Mouse (Mus musculus) layer of hippocampus, adult 8-10 months (tissue): Measurements from ENCODE around the gene Clca3a2. TPM values are rescaled to one million over a fixed set of nuclear protein-coding genes. Genes with fewer than 3 reads are reported as not detected.
"Not testable (repeated sequence)": the region's sequence is repeated elsewhere in the genome, so short reads cannot be mapped to it uniquely, and the experiment has no call there.

ENCODE experiments used
- DNase-seq, 2 experiments: peaks; one replicate each; pipeline ENCODE4 v3.0.0; 2022; ENCODE audit warnings: low spot score in 2 of 2
- total RNA-seq, 4 experiments: library from RNA; stranded (reverse); gene quantifications; 2 replicates each; pipeline ENCODE4 v1.2.4; 2022

The Clca3a2 gene
- total RNA-seq, result under 1 TPM in 1 of 4 experiments, not detected in 3; 0.75 TPM

- not testable (repeated sequence) for DNase-seq
These were observed at the start of gene Clca3a2 for GRCm38 (mm10) chr3:144819219-144819618. Clca3a2 (minus strand) TSS chr3:144819494.

DNA sequence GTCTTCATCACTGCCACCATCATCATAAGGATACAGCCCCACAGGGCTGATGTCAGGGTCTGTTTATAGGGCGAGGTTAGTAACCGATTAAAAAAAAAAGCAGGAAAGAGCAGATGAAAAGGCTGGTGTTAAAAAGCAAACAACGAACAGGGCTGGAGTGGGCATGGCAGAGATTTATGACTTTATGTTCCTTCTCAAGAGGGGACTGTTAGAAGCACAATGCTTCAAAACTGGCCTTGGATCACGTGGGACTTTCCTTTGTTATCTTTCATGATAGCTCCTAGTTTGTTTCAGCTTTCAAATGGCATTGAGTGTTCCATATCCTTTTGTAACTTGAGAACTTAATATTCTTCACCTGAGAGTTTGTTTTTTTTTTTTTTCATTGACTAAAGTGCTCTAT lies 30.3 kb upstream of the Clca3a2 start:
- DNase-seq, result no peak

DNA sequence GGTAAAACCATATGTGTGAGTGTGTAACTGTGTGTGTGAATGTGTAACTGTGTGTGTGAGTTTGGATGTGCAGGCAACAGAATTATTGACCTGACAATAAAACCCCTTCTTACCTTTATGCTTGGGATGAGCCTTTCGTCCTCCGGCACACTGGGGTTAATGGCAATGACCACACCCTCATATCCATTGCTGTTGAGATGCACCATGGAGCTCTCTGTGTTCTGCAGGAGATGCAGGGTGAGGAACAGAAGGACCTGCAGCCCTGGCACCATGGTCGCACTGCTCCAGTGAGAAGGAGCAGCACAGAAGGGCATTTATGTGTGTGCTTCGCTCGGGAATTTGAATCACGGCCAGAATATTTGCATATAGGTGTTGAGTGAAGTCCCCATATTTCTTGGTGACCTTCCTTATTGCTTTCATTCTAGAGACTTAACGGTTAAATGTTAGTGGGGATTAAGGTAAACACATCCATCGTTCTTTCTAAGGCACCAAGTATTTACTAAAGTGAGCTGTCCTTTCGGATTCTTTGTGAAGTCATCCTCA lies 29.8 kb upstream of the Clca3a2 start, which contains the start of gene Clca3b:
TSS of gene Clca3b (minus strand) at position 344 of the 543 bp plus-strand sequence.
- not testable (repeated sequence) for DNase-seq

GRCm38 (mm10) chr3:144827257-144827656 lies 8.0 kb upstream of the Clca3a2 start:
- DNase-seq, result no peak

DNA sequence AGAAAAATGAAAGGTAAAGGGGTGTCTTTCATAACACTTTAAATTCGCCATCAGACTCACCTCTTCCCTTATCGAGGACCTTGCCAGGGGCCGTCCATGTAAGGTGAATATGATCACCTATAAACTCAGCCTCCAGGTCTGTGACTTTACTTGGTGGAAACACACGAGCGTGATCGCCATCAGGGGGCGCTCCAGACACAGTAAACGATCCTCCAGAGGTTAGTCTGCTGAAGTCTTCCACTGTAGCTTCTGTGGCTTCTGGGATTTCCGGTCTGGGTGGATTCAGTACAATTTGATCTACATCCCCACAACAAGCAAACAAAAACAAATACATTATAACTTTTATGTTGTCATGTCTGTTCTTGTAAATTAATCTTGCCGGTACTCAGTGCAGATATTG lies 5.9 kb upstream of the Clca3a2 start:
- DNase-seq, result peak; percentile 60 to 87

GRCm38 (mm10) chr3:144823331-144823730 lies 4.0 kb upstream of the Clca3a2 start:
- no peak for DNase-seq

- no peak for DNase-seq
These were observed 1.3 kb upstream of the Clca3a2 start for GRCm38 (mm10) chr3:144820632-144821031.

DNA sequence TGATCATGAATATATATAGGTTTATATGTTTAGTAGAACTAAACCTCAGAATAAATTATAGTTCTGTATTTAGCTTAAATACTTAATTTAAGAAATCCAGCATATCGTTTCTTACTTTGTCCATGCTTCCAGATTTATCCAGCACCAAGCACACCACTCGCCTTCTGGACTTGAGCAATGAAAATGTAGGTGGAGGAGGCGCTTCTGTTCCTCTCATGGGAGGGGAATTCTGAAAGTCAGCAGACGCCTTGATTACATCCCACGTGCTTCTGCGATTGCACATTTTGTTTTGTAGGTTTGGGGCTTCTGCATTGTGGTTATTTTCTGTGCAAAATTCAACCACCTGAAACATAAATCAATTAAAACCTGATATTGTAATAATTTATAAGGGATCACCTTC lies 6.0 kb downstream of the Clca3a2 start:
- DNase-seq, result not testable (repeated sequence)

GRCm38 (mm10) chr3:144811821-144812220 lies 7.5 kb downstream of the Clca3a2 start:
- DNase-seq, result no peak

GRCm38 (mm10) chr3:144808153-144808925 lies 11.0 kb downstream of the Clca3a2 start:
- not testable (repeated sequence) for DNase-seq

- not testable (repeated sequence) for DNase-seq
These were observed 12.7 kb downstream of the Clca3a2 start for GRCm38 (mm10) chr3:144806626-144807025.

DNA sequence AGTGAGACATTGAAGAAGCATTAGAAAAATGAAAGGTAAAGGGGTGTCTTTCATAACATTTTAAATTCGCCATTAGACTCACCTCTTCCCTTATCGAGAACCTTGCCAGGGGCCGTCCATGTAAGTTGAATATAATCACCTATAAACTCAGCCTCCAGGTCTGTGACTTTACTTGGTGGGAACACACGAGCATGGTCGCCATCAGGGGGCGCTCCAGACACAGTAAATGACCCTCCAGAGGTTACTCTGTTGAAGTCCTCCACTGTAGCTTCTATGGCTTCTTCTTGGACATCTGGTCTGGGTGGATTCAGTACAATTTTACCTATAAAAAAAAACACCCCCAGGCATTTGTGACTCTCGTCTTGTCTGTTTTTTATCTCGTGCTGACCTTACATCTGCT lies 17.4 kb downstream of the Clca3a2 start:
- no peak for DNase-seq

GRCm38 (mm10) chr3:144785181-144786148 lies 33.8 kb downstream of the Clca3a2 start:
- DNase-seq, result no peak

DNA sequence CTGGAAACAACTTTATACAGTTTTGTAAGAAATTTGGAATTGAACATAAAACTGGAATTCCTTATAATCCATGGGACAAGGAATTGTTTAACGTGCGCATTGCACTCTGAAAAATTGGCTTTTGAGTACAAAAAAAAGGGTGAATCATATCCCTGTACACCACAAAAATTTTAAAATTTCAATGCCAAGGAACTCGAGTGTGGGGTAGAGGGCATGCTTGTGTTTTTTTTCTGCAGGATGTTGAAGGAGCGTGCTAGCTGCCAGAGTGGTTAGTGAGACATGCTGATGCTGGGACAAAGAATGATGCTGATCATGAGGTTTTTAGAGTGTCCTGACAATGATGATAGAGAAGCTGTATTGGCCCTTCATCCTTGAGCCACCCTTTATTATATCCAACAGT lies 54.1 kb downstream of the Clca3a2 start:
- DNase-seq, result no peak

DNA sequence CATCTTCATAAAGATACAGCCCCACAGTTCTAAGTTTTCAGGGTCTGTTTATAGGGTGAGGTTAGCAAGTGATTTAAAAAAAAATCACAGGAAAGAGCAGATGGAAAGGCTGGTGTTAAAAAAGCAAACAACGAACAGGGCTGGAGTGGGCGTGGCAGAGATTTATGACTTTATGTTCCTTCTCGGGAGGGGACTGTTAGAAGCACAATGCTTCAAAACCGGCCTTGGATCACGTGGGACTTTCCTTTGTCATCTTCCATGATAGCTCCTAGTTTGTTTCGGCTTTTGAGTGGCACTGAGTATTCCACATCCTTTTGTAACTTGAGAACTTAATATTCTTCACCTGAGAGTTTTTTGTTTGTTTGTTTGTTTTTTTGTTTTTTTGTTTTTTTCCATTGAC lies 57.8 kb downstream of the Clca3a2 start:
- no peak for DNase-seq

DNA sequence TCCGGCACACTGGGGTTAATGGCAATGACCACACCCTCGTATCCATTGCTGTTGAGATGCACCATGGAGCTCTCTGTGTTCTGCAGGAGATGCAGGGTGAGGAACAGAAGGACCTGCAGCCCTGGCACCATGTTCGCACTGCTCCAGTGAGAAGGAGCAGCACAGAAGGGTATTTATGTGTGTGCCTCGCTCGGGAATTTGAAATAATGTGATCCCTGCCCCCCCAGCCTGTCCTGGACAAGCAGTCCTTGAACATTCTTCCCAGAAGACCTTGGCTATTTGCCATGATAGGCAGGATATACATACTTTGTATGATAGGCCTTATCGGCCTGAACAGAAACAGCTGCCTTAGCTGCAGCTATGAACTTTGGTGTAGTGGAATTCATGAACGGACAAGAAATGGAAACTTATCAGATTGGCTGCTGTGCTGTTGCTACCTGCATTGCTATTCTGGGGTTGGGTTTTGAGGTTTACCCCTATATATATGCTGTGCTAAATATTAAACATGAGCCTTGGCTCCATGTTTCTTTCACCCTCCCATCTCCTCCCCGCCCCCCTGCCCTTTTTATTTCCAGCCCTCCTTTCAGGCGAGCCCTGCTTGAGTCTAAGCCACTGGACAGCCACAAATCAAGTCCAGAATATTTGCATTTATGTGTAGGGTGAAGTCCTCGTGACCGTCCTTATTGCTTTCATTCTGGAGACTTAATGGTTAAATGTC lies 58.5 kb downstream of the Clca3a2 start, which contains the start of gene Clca3a1:
TSS of gene Clca3a1 (minus strand) at position 386 of the 718 bp plus-strand sequence.
- DNase-seq, result no peak

GRCm38 (mm10) chr3:144759719-144760118 lies 59.6 kb downstream of the Clca3a2 start:
- DNase-seq, result no peak

DNA sequence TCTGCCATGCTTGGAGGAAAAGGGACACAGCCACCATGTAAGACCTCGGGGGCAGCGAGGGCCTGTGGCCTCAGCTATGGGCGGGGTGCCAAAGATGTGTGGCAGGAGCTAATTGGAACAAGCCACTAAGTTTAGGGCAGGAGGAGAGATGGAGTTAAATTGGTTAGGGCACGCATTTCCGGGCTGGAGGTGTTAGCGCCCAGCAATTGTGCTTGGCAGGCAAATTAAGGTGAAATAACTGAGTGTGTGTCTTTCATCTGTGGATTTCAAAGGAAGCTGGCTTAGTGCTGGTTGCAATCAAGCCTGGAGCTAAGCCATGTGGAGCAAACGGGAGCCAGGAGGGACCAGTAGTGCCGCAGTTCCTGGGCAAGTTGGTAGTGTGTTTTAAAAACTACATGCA lies 63.2 kb downstream of the Clca3a2 start:
- not testable (repeated sequence) for DNase-seq

DNA sequence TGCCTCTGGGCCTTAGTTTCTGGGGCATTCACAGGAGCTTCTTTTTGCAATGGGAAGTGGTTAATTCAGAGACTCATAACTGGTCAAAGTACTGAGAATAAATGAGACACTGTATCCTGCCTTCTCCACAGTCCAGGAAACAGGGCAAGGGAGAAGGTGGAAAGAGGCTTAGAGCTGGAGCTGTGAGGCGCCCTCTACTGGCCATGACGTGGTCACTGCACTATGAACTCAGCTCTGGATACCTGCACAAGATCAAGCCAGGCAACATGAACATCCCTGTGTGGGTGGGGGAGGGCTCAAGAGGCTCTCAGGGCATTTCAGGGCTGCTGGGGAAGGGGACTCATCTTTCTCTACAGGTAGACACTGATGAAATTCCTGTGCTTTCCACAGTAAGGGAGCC lies 66.2 kb downstream of the Clca3a2 start:
- DNase-seq, result no peak

DNA sequence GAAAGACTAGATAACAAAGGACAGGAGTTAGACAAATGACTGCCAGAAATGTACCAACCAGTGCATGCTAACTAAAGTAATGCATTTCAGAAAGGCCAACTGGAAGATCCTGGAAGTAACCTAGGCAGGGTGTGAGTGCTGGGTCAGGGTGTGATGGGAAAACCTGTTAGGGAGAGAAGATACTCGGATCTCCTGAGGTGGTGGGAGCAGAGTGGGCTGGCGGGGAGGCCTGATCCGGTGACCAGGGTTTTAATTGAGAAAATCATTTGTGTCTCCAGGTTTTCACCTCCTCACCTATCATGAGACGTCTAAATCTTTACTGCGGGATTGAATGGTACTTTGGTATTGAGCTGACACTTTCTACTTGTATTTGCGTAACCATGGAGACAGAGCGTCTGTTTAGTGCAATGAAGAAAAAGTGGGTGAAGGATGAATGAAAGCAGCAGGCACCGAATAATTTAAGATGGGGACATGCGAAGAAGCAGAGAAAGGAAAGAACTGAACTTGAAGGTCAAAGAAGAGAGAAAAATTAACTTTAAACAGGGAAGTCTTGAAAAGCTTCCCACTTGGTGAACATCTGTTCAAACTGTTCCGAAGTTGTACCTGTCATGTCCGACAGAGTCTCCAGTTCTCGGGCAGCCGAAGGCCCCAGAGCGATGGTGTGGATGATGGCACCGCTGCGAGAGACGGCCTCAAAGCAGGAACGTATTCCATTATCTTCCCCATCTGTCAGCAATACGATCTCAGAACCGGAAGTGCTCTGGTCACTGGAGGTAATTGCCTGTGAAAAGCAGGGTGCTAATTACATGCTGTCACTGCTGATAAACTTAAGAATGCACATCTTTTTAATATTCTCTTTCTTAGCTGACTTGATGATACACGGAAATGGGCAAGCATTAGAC lies 70.0 kb downstream of the Clca3a2 start:
- not testable (repeated sequence) for DNase-seq
